Mouse (Mus musculus) intestine, embryonic 14.5 days (tissue): ENCODE results near the gene Sap30bp. TPM values are rescaled to one million over a fixed set of nuclear protein-coding genes. Genes with fewer than 3 reads are reported as not detected.

ENCODE experiments used
- ATAC-seq: fragments of 200-750 bp; cut with Nextera tagmentation; replicated peaks from 2 replicates; pipeline ENCODE4 v1.8.0; 2017; ENCODE audit warnings: low read depth, moderate number of reproducible peaks, moderate TSS enrichment, moderate library complexity; ENCODE audit not compliant: low FRiP score, low TSS enrichment
- DNase-seq: peaks from one replicate; pipeline ENCODE4 v3.0.0-alpha.2; 2018; ENCODE audit warnings: low spot score
- H3K27ac ChIP-seq: fragments of 300-500 bp; sonication (generic); 2 replicates; pipeline ENCODE4 v1.5.1; 2014; ENCODE audit warnings: low read depth, mild to moderate bottlenecking, control low read depth
- H3K27me3 ChIP-seq: fragments of 300-500 bp; sonication (generic); replicated peaks from 2 replicates; pipeline ENCODE4 v1.6.1; 2014; ENCODE audit warnings: low read length, control low read depth; ENCODE audit not compliant: control insufficient read depth, insufficient read depth
- H3K36me3 ChIP-seq: fragments of 300-500 bp; sonication (generic); 2 replicates; pipeline ENCODE4 v1.6.1; 2014; ENCODE audit warnings: low read length, control low read depth; ENCODE audit not compliant: control insufficient read depth, insufficient read depth
- H3K4me1 ChIP-seq: fragments of 300-500 bp; sonication (generic); replicated peaks from 2 replicates; pipeline ENCODE4 v1.6.1; 2014; ENCODE audit warnings: low read length, control low read depth, mixed read lengths; ENCODE audit not compliant: control insufficient read depth, insufficient read depth
- H3K4me2 ChIP-seq: fragments of 300-500 bp; sonication (generic); 2 replicates; pipeline ENCODE4 v1.6.1; 2014; ENCODE audit warnings: low read length
- H3K4me3 ChIP-seq: fragments of 300-500 bp; sonication (generic); 2 replicates; pipeline ENCODE4 v1.5.1; 2014; ENCODE audit warnings: low read depth, low read length, control low read depth, mixed read lengths
- H3K9ac ChIP-seq: fragments of 300-500 bp; sonication (generic); 2 replicates; pipeline ENCODE4 v1.6.1; 2014; ENCODE audit warnings: mild to moderate bottlenecking, low read length
- H3K9me3 ChIP-seq: fragments of 300-500 bp; sonication (generic); 2 replicates; pipeline ENCODE4 v1.6.1; 2016; ENCODE audit warnings: low read length, control low read depth; ENCODE audit not compliant: control insufficient read depth
- WGBS: fragments of 180-500 bp; shearing (Covaris S2); extraction: QIAGEN DNeasy Blood & Tissue Kit; methylation state at CpG from one replicate; pipeline ENCODE4 v1.1.7; 2014; 5-methylcytosine and 5-hydroxymethylcytosine counted together
- polyA plus RNA-seq: library from polyadenylated mRNA; unstranded; fragments of >200 nt; fragmentation: Nextera tagmentation; extraction: Ambion mirVana; gene quantifications from 2 replicates; pipeline ENCODE4 v1.2.1, GENCODE M21; 2014

Sap30bp gene
- polyA plus RNA-seq, 1 experiment from 2014 or later = 37.3 TPM

- ATAC-seq (no peak), DNase-seq (no peak)
- WGBS = 88% methylated on average over 4 of the region's 4 CpGs
- H3K4me1 ChIP-seq = no peaks in the 10 kb centered on the region
- H3K4me2 ChIP-seq = no peak overlapping the region
- peaks cover 21% of the 10 kb centered on the region for H3K36me3 ChIP-seq
- no peak overlapping the region for H3K4me3 ChIP-seq
- no peak overlapping the region for H3K9ac ChIP-seq
- no peaks in the 10 kb centered on the region for H3K9me3 ChIP-seq
- no peak overlapping the region for H3K27ac ChIP-seq
- H3K27me3 ChIP-seq = no peaks in the 10 kb centered on the region
Measured at GRCm38 (mm10) chr11:115916579-115916978, 16.5 kb upstream of the Sap30bp start.

- ATAC-seq = no peak
- Histone ChIP-seq H3K36me3 (peaks cover 31% of the 10 kb centered on the region), H3K4me1 (no peaks in the 10 kb centered on the region), H3K9me3 (no peaks in the 10 kb centered on the region), H3K4me2 (no peak overlapping the region), H3K9ac (no peak overlapping the region), H3K27ac (no peak overlapping the region), H3K27me3 (no peaks in the 10 kb centered on the region), H3K4me3 (no peak overlapping the region)
- DNase-seq = no peak
- WGBS = 76% methylated on average over 5 of the region's 5 CpGs
Measured at GRCm38 (mm10) chr11:115918637-115919036, 14.4 kb upstream of the Sap30bp start.

- no peak overlapping the region for H3K9ac ChIP-seq
- H3K4me3 ChIP-seq = no peak overlapping the region
- WGBS = 88% methylated on average over 5 of the region's 5 CpGs
- ATAC-seq (no peak), DNase-seq (no peak)
- no peaks in the 10 kb centered on the region for H3K27me3 ChIP-seq
- H3K4me1 ChIP-seq = no peaks in the 10 kb centered on the region
- H3K27ac ChIP-seq = no peak overlapping the region
- no peaks in the 10 kb centered on the region for H3K9me3 ChIP-seq
- H3K4me2 ChIP-seq = no peak overlapping the region
- H3K36me3 ChIP-seq = peaks cover 34% of the 10 kb centered on the region
Measured at GRCm38 (mm10) chr11:115919073-115919472, 14.0 kb upstream of the Sap30bp start.

- H3K27ac ChIP-seq = no peak overlapping the region
- no peaks in the 10 kb centered on the region for H3K4me1 ChIP-seq
- H3K27me3 ChIP-seq = no peaks in the 10 kb centered on the region
- 0 out of 2 replicates have a peak, but pooled peaks have one; percentile 53 for ATAC-seq
- no peaks in the 10 kb centered on the region for H3K9me3 ChIP-seq
- 44% methylated on average over 6 of the region's 6 CpGs for WGBS
- no peak overlapping the region for H3K4me2 ChIP-seq
- DNase-seq = peak; percentile 74
- H3K9ac ChIP-seq = no peak overlapping the region
- H3K36me3 ChIP-seq = peaks cover 31% of the 10 kb centered on the region
- no peak overlapping the region for H3K4me3 ChIP-seq
Measured at GRCm38 (mm10) chr11:115920110-115920818, 12.8 kb upstream of the Sap30bp start.

- no peak overlapping the region for H3K9ac ChIP-seq
- no peaks in the 10 kb centered on the region for H3K27me3 ChIP-seq
- peaks cover 31% of the 10 kb centered on the region for H3K36me3 ChIP-seq
- H3K4me3 ChIP-seq = no peak overlapping the region
- no peaks in the 10 kb centered on the region for H3K9me3 ChIP-seq
- no peak for DNase-seq
- WGBS = 90% methylated on average over 1 of the region's 1 CpGs
- ATAC-seq = no peak
- no peak overlapping the region for H3K27ac ChIP-seq
- no peaks in the 10 kb centered on the region for H3K4me1 ChIP-seq
- H3K4me2 ChIP-seq = no peak overlapping the region
Measured at GRCm38 (mm10) chr11:115921986-115922385, 11.1 kb upstream of the Sap30bp start.

- Histone ChIP-seq H3K9me3 (no peaks in the 10 kb centered on the region), H3K4me2 (no peak overlapping the region), H3K27ac (no peak overlapping the region), H3K9ac (no peak overlapping the region), H3K36me3 (peaks cover 17% of the 10 kb centered on the region), H3K4me3 (no peak overlapping the region), H3K27me3 (no peaks in the 10 kb centered on the region), H3K4me1 (peaks cover 10% of the 10 kb centered on the region)
- WGBS = 89% methylated on average over 8 of the region's 8 CpGs
- DNase-seq = no peak
- no peak for ATAC-seq
Measured at GRCm38 (mm10) chr11:115929031-115929430, 4.1 kb upstream of the Sap30bp start.

GRCm38 (mm10) chr11:115929818-115930217 is 3.3 kb upstream of the Sap30bp start:
- no peak overlapping the region for H3K27ac ChIP-seq
- peaks cover 17% of the 10 kb centered on the region for H3K4me1 ChIP-seq
- ATAC-seq (no peak), DNase-seq (no peak)
- H3K36me3 ChIP-seq = peaks cover 17% of the 10 kb centered on the region
- no peak overlapping the region for H3K4me3 ChIP-seq
- H3K4me2 ChIP-seq = no peak overlapping the region
- no peaks in the 10 kb centered on the region for H3K9me3 ChIP-seq
- 70% methylated on average over 2 of the region's 3 CpGs for WGBS
- H3K9ac ChIP-seq = no peak overlapping the region
- H3K27me3 ChIP-seq = no peaks in the 10 kb centered on the region

GRCm38 (mm10) chr11:115931235-115931634 is 1.8 kb upstream of the Sap30bp start:
- DNase-seq (no peak), ATAC-seq (no peak)
- Histone ChIP-seq H3K9ac (no peak overlapping the region), H3K27ac (no peak overlapping the region), H3K27me3 (no peaks in the 10 kb centered on the region), H3K4me2 (no peak overlapping the region), H3K36me3 (peaks cover 20% of the 10 kb centered on the region), H3K4me1 (peaks cover 23% of the 10 kb centered on the region), H3K4me3 (no peak overlapping the region), H3K9me3 (no peaks in the 10 kb centered on the region)
- WGBS = 76% methylated on average over 3 of the region's 3 CpGs

- peaks cover 22% of the 10 kb centered on the region for H3K36me3 ChIP-seq
- peak overlapping the region; percentile 100 for H3K4me3 ChIP-seq
- under 1% methylated on average over 16 of the region's 16 CpGs for WGBS
- ATAC-seq (peak; percentile 53; the same call in 1 of the 2 replicates), DNase-seq (no peak)
- H3K9me3 ChIP-seq = no peaks in the 10 kb centered on the region
- peak overlapping the region; percentile 88 for H3K9ac ChIP-seq
- H3K27ac ChIP-seq = peak overlapping the region; percentile 48; the same call in 1 of the 2 replicates
- peak overlapping the region; percentile 80 for H3K4me2 ChIP-seq
- peaks cover 23% of the 10 kb centered on the region for H3K4me1 ChIP-seq
- no peaks in the 10 kb centered on the region for H3K27me3 ChIP-seq
Measured at GRCm38 (mm10) chr11:115933747-115934110, 647 bp downstream of the Sap30bp start.
